Mouse (Mus musculus) monocyte, adult 2 months (primary cell): Measurements from ENCODE around the gene Rars.
A peak's percentile ranks its signal among the peaks of the same experiment; 100 is the strongest.

ENCODE experiments used
- DNase-seq, 2 experiments: peaks; one replicate each; pipeline ENCODE4 v3.0.0; 2022; ENCODE audit warnings: low spot score in 2 of 2, low read depth in 1 of 2

Gene Rars

GRCm38 (mm10) chr11:35769746-35770437 is 64.4 kb downstream of the Rars start:
- DNase-seq = no peak

DNA sequence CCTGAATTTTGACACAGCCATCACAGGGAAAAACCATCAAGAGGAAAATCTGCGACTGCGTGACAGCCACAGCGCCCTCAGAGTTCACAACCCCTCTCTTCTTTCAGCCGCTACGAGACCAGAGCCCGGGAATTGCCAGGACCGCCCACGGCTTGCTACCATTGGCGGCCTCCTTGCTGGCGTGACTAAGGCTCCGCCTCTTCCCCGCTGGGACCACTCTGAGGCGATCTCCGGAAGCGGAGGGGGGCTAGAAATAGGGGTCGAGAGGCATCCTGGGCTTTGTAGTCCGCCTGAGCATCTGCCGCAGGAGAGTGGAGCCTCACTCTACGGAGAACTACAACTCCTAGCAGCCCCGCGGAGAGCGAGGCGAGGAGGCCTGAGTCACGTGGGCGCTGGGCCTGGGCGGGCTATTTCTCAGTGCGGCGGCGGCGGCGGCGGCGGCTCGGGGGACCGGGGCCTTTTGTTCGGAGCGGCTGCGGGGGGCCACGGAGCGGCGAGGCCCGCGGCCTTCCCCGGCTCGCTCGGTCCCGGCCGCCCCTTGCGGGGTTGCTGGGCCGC is 65.0 kb downstream of the Rars start, which contains the start of gene Pank3:
TSS of gene Pank3 (plus strand) at position 297 of the 558 bp plus-strand sequence.
- DNase-seq = peak; percentile 86 to 90

GRCm38 (mm10) chr11:35766845-35767244 is 67.5 kb downstream of the Rars start:
- DNase-seq = no peak

DNA sequence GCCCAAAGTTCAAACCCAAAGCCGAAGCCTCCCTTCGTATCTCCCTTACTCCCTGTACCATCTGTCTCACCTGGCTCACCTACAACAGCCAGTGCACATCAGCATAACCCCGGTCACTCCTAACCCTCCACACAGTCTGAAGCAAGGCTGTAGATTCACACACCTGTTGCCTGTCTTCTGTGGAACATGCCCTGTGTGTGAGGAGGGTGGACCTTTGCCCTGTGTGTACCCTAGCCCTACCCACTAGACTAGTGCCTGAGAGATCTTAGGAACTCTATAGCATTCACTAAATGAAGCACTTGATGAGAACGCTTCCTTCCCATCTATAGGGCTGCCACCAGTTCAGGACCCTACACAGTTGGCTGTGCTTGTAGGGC is 73.7 kb downstream of the Rars start:
- DNase-seq = no peak

- no peak for DNase-seq
These were observed 74.2 kb downstream of the Rars start for GRCm38 (mm10) chr11:35760001-35760626.
